Mouse (Mus musculus) erythroblast, embryonic 14.5 days (primary cell): ENCODE results near the gene Drap1. TPM values are rescaled to one million over a fixed set of nuclear protein-coding genes. Genes with fewer than 3 reads are reported as not detected.

Experiments used
- H3K27me3 ChIP-seq: 2 replicates; pipeline ENCODE4 v1.6.1; 2012; ENCODE audit warnings: inconsistent platforms; ENCODE audit not compliant: control insufficient read depth
- H3K36me3 ChIP-seq: 2 replicates; pipeline ENCODE4 v1.6.1; 2012; ENCODE audit warnings: mild to moderate bottlenecking, inconsistent platforms; ENCODE audit not compliant: control insufficient read depth
- H3K4me1 ChIP-seq: 2 replicates; pipeline ENCODE4 v1.6.1; 2012; ENCODE audit warnings: inconsistent platforms; ENCODE audit not compliant: control insufficient read depth
- H3K4me3 ChIP-seq: replicated peaks from 2 replicates; pipeline ENCODE3; 2012; ENCODE audit warnings: moderate library complexity, mild to moderate bottlenecking, inconsistent platforms
- H3K9me3 ChIP-seq: 2 replicates; pipeline ENCODE4 v1.6.1; 2012; ENCODE audit warnings: low read length, inconsistent platforms, mixed read lengths; ENCODE audit not compliant: control insufficient read depth
- GATA1 ChIP-seq: IDR thresholded peaks from 2 replicates; pipeline ENCODE4 v1.6.1; 2012; ENCODE audit warnings: low read length, inconsistent platforms, mixed read lengths
- TAL1 ChIP-seq: IDR thresholded peaks from 3 replicates; pipeline ENCODE4 v1.6.1; 2012; ENCODE audit warnings: low read length, inconsistent platforms, mixed read lengths
- polyA plus RNA-seq: library from polyadenylated mRNA; stranded (reverse); fragments of >175 nt; gene quantifications from 2 replicates; pipeline ENCODE4 v1.2.3, GENCODE M21; 2012

Gene Drap1
- polyA plus RNA-seq, 1 experiment, result 25.1 TPM

DNA sequence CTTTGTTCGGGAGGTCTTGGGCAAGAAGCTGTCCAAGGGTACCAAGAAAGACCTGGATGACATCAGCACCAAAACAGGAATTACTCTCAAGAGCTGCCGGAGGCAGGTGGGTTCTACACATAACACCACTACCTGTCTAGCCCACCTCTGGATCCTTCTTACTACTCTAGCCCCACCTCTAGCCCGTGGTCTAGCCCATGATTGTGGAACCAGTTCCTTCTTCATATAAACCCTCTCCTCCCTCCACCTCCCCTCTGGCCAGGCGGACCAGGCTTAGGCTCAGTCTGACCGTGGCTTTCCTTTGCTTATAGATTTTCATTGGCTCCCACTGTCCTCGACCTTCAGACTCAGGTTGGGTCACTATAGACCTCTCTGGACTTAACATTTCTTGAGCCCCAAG, 36.6 kb upstream of the Drap1 start:
- Histone ChIP-seq H3K9me3 (no peaks in the 10 kb centered on the region), H3K4me1 (peaks cover 52% of the 10 kb centered on the region), H3K4me3 (peak overlapping the region; percentile 83), H3K27me3 (peaks cover 6% of the 10 kb centered on the region), H3K36me3 (peaks cover 41% of the 10 kb centered on the region)
- no peak for TF ChIP-seq TAL1
- no peak for TF ChIP-seq GATA1

GRCm38 (mm10) chr19:5460465-5460911, 35.7 kb upstream of the Drap1 start, which contains the start of gene Fibp:
Fibp (plus strand) TSS chr19:5460615.
- no peaks in the 10 kb centered on the region for H3K9me3 ChIP-seq
- peaks cover 32% of the 10 kb centered on the region for H3K36me3 ChIP-seq
- no peak for TF ChIP-seq GATA1
- no peak for TF ChIP-seq TAL1
- H3K4me1 ChIP-seq, result peaks cover 61% of the 10 kb centered on the region
- peaks cover 10% of the 10 kb centered on the region for H3K27me3 ChIP-seq
- peak within 1 kb of the TSS; percentile 83 for H3K4me3 ChIP-seq

DNA sequence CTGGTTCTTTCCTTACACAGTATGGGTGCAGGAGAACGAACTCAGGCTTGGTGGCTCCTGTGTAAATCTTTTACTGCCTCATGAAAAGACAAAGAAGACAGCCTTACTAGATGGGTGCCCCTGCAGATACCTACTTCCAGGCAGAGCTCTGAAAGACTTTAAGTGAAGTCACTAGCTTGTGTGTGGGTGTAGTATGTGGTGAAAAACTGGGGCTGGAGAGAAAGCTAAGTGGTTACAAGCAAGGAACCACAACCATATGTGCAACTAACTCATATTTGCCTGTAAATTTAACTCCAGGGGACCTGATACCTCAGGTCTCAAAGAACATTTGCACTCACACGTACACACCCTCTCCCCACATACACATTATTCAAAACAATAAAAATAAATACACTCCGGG, 35.1 kb upstream of the Drap1 start:
- H3K9me3 ChIP-seq, result no peaks in the 10 kb centered on the region
- TF ChIP-seq TAL1 (no peak), GATA1 (no peak)
- H3K36me3 ChIP-seq, result peaks cover 28% of the 10 kb centered on the region
- H3K4me3 ChIP-seq, result peak overlapping the region; percentile 83
- peaks cover 10% of the 10 kb centered on the region for H3K27me3 ChIP-seq
- peaks cover 66% of the 10 kb centered on the region for H3K4me1 ChIP-seq

DNA sequence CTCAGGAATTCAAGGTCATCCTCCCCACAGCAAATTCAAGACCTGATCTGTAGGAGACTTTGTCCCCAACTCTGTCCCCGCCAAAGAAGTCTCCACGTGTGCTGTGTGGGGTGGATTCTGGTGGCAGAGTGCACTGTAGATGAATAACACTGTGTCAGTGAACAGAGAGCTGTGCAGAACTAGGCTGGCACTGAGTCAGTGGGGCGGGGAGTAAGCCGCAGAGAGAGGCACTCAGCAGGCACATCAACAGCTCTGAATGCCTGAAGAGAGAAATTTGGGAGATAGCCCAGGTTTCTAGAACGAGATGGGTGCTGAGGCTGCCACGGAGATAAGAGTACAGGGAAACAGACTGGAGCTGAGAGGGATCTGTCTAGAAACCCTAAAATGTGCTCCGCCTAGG, 34.2 kb upstream of the Drap1 start:
- no peak overlapping the region for H3K4me3 ChIP-seq
- peaks cover 25% of the 10 kb centered on the region for H3K36me3 ChIP-seq
- TF ChIP-seq GATA1 (no peak), TAL1 (no peak)
- peaks cover 10% of the 10 kb centered on the region for H3K27me3 ChIP-seq
- H3K9me3 ChIP-seq, result no peaks in the 10 kb centered on the region
- H3K4me1 ChIP-seq, result peaks cover 68% of the 10 kb centered on the region

- TF ChIP-seq GATA1 (no peak), TAL1 (no peak)
- Histone ChIP-seq H3K27me3 (peaks cover 10% of the 10 kb centered on the region), H3K4me3 (peak within 1 kb of the TSS; percentile 76), H3K9me3 (no peaks in the 10 kb centered on the region), H3K36me3 (peaks cover 14% of the 10 kb centered on the region), H3K4me1 (peaks cover 68% of the 10 kb centered on the region)
These were observed 33.1 kb upstream of the Drap1 start, which contains the start of gene Ccdc85b for GRCm38 (mm10) chr19:5457746-5458442. Ccdc85b (minus strand) TSS chr19:5457894.

- no peak for TF ChIP-seq GATA1
- no peak for TF ChIP-seq TAL1
- Histone ChIP-seq H3K4me3 (peak overlapping the region; percentile 76), H3K27me3 (peaks cover 10% of the 10 kb centered on the region), H3K9me3 (no peaks in the 10 kb centered on the region), H3K4me1 (peaks cover 65% of the 10 kb centered on the region), H3K36me3 (peaks cover 7% of the 10 kb centered on the region)
These were observed 32.4 kb upstream of the Drap1 start for GRCm38 (mm10) chr19:5456922-5457745.

- H3K36me3 ChIP-seq, result peaks cover 7% of the 10 kb centered on the region
- H3K4me1 ChIP-seq, result peaks cover 62% of the 10 kb centered on the region
- H3K27me3 ChIP-seq, result peaks cover 10% of the 10 kb centered on the region
- H3K9me3 ChIP-seq, result no peaks in the 10 kb centered on the region
- no peak for TF ChIP-seq GATA1
- TF ChIP-seq TAL1, result no peak
- H3K4me3 ChIP-seq, result peak overlapping the region; percentile 76
These were observed 31.6 kb upstream of the Drap1 start for GRCm38 (mm10) chr19:5456241-5456921.

DNA sequence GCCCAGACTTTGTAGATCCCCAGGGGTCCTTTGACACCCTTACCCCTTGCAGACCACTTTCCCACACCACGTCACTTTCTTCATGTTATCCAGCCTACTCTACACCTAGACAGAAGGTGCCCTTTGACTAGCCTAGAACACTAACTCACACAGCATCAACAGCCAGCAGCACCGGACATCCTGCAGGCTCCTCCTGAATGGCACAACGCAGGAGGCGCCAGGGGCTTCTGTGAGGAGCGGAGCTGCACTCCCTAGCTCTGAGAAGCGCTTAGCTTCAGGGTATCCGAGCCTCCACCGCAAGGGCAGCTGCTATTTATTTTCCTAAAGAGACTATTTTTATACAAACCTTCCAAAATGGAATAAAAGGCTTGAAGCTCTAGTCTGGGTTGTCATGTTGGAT, 30.8 kb upstream of the Drap1 start:
- Histone ChIP-seq H3K4me1 (peaks cover 54% of the 10 kb centered on the region), H3K4me3 (no peak overlapping the region), H3K27me3 (peaks cover 15% of the 10 kb centered on the region), H3K9me3 (no peaks in the 10 kb centered on the region), H3K36me3 (peaks cover 7% of the 10 kb centered on the region)
- no peak for TF ChIP-seq GATA1
- TF ChIP-seq TAL1, result no peak

DNA sequence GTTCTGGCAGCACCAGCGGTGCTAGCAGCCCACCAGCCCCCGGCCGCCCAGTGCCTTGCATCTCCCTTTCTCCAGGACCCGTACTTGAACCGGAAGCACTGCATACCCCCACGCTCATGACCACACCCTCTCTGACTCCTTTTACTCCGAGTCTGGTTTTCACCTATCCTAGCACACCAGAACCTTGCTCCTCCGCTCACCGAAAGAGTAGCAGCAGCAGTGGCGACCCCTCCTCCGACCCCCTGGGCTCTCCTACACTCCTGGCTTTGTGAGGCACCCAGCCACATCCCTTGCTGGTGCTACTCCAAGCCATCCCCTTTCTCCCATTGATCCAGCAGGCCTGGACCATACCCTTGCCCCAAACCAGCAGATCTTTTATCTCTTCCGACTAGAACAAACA, 30.3 kb upstream of the Drap1 start:
- H3K36me3 ChIP-seq, result peaks cover 7% of the 10 kb centered on the region
- TF ChIP-seq TAL1, result no peak
- no peak for TF ChIP-seq GATA1
- peaks cover 50% of the 10 kb centered on the region for H3K4me1 ChIP-seq
- no peak overlapping the region for H3K4me3 ChIP-seq
- peaks cover 20% of the 10 kb centered on the region for H3K27me3 ChIP-seq
- H3K9me3 ChIP-seq, result no peaks in the 10 kb centered on the region
